ENCODE assay signal across 8 mouse cellular contexts in the genomic region with DNA sequence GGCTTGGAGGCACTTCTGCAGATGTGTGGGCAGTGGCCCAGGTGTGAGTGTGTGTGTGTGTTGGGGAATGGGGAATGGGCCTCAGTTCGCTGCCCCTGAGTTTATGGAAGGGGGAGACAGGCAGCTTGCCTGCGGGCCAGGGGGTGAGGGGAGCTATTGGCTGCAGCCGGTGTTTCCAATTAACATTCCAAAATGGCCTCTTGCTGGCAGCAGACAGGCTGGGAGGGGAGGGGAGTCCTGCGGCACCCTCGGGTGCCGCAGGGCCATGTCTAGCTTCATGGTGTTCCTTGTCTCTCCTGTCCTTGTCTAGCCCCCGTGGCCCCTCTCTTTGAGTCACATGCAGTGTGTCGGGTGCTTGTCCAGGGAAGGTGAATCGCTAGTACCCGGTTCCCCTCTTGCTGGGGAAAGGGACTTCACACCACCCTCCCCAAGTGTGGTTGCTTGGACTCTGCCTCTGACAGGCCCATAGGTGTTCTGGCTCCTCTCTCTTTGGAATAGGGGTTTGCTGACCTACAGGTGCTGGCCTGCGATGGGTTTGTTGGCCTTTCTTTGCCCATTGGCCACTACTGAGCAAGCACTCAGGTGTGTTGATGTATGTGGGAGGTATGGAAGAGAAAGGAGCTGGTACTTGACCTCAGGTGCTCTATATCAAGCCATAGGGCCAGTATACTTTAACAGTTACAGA. TPM values are rescaled to one million over a fixed set of nuclear protein-coding genes. Genes with fewer than 3 reads are reported as not detected.
DNase-seq lines count a peak whose midpoint lies in the region; ATAC-seq and TF ChIP-seq lines count a peak whose summit lies in the region.

No protein-coding gene starts in this region.

- peak overlapping the region; percentile 98 for H3K4me2 ChIP-seq in forebrain, postnatal 0 days (ENCODE audit: low read depth)
- H3K4me2 ChIP-seq in intestine, embryonic 15.5 days (replicated peaks) = peak overlapping the region; percentile 97

- no peaks in the 10 kb centered on the region for H3K9me3 ChIP-seq in forebrain, postnatal 0 days (ENCODE audit: low read length)
- H3K9me3 ChIP-seq in intestine, embryonic 15.5 days = no peaks in the 10 kb centered on the region

- H3K4me1 ChIP-seq in forebrain, postnatal 0 days (ENCODE audit: insufficient read depth) = peaks cover 20% of the 10 kb centered on the region
- peaks cover 37% of the 10 kb centered on the region for H3K4me1 ChIP-seq in intestine, embryonic 15.5 days (replicated peaks)

- ATAC-seq in forebrain, postnatal 0 days = no peak
- ATAC-seq in intestine, embryonic 15.5 days = no peak

- 10% methylated on average over 11 of the region's 11 CpGs for WGBS in forebrain, postnatal 0 days
- 11% methylated on average over 11 of the region's 11 CpGs for WGBS in intestine, embryonic 15.5 days

- H3K27me3 ChIP-seq in forebrain, postnatal 0 days (ENCODE audit: insufficient read depth, low read length) = no peaks in the 10 kb centered on the region
- no peaks in the 10 kb centered on the region for H3K27me3 ChIP-seq in intestine, embryonic 15.5 days (replicated peaks)

- H3K9ac ChIP-seq in forebrain, postnatal 0 days = peak overlapping the region; percentile 85
- H3K9ac ChIP-seq in intestine, embryonic 15.5 days = peak overlapping the region; percentile 88

- no peak for TF ChIP-seq CTCF in forebrain, postnatal 0 days (IDR thresholded peaks at IDR 0.05; ENCODE audit: low read depth)

- DNase-seq in left cerebral cortex, postnatal 25 days (ENCODE audit: low spot score in 2 of 2) = peak; percentile 36 to 53
- DNase-seq in left cerebral cortex, adult 18-20 months (ENCODE audit: low spot score in 2 of 2) = no peak
- peak; percentile 41 for DNase-seq in adipocyte (ENCODE audit: low spot score)
- DNase-seq in forebrain, postnatal 0 days = peak; percentile 36
- DNase-seq in lung, postnatal 4 days = peak; percentile 52 to 58
- DNase-seq in spleen, postnatal 36 days (ENCODE audit: low spot score in 2 of 2) = no peak
- no peak for DNase-seq in ovary, adult 18-20 months (ENCODE audit: low spot score)

- H3K36me3 ChIP-seq in forebrain, postnatal 0 days (ENCODE audit: insufficient read depth) = peaks cover 22% of the 10 kb centered on the region
- peaks cover 9% of the 10 kb centered on the region; the same call in 1 of the 2 replicates for H3K36me3 ChIP-seq in intestine, embryonic 15.5 days

- peak overlapping the region; percentile 98 for H3K27ac ChIP-seq in forebrain, postnatal 0 days (ENCODE audit: low read depth, low read length)
- no peak overlapping the region for H3K27ac ChIP-seq in intestine, embryonic 15.5 days

- H3K4me3 ChIP-seq in forebrain, postnatal 0 days (ENCODE audit: low read depth, low read length) = peak overlapping the region; percentile 78
- peak overlapping the region; percentile 93 for H3K4me3 ChIP-seq in intestine, embryonic 15.5 days (replicated peaks)

- intact Hi-C loops in left cerebral cortex, postnatal 25 days (cut with DNase I) = loop anchor here (1.0 to 5.0 kb wide), 4 partner anchors 48 to 107 kb away; a partner anchor contains a TSS

RNA-seq across cellular contexts. Expression of a gene that starts 1.5 kb away (rescaled TPM):
- 100 to 1,000 TPM; 101 to 109 TPM for total RNA-seq in left cerebral cortex, postnatal 25 days (2021)
- total RNA-seq in left cerebral cortex, adult 18-20 months (2021) = 100 to 1,000 TPM; 106 to 111 TPM
- 43.5 and 44.5 TPM in 2 replicates for total RNA-seq in forebrain, postnatal 0 days (2014; rRNA removed)
- polyA plus RNA-seq in forebrain, postnatal 0 days (2015; fragmentation: Nextera tagmentation; extraction: Ambion mirVana) = 16.5 and 16.7 TPM in 2 replicates
- 10.0 and 10.3 TPM in 2 replicates for polyA plus RNA-seq in intestine, embryonic 15.5 days (2015; fragmentation: Nextera tagmentation; extraction: Ambion mirVana)

RNA-seq across cellular contexts. Expression of a gene that starts 59.3 kb away (rescaled TPM):
- 100 to 1,000 TPM; 289 to 302 TPM for total RNA-seq in left cerebral cortex, postnatal 25 days (2021)
- total RNA-seq in left cerebral cortex, adult 18-20 months (2021) = 100 to 1,000 TPM; 275 to 295 TPM
- total RNA-seq in forebrain, postnatal 0 days (2014; rRNA removed) = 890 and 984 TPM in 2 replicates
- 678 and 804 TPM in 2 replicates for polyA plus RNA-seq in forebrain, postnatal 0 days (2015; fragmentation: Nextera tagmentation; extraction: Ambion mirVana)
- polyA plus RNA-seq in intestine, embryonic 15.5 days (2015; fragmentation: Nextera tagmentation; extraction: Ambion mirVana) = 981 and 1,002 TPM in 2 replicates

Comparison
In these comparisons a context has a peak if more than half of its experiments do, and no peak if none do; other contexts are left out.
1. DNase-seq: peak in left cerebral cortex, postnatal 25 days (2 of 2), adipocyte (single experiment), forebrain, postnatal 0 days (single experiment) and lung, postnatal 4 days (2 of 2); none in left cerebral cortex, adult 18-20 months (0 of 2), spleen, postnatal 36 days (0 of 2) and ovary, adult 18-20 months (single experiment).